Mouse (Mus musculus) hindbrain, embryonic 15.5 days (tissue): ENCODE measurements around the gene Gm21190. TPM values are rescaled to one million over a fixed set of nuclear protein-coding genes. Genes with fewer than 3 reads are reported as not detected.
"Not testable (repeated sequence)": the region's sequence is repeated elsewhere in the genome, so short reads cannot be mapped to it uniquely, and the experiment has no call there.

Experiments used
- ATAC-seq: fragments of 200-750 bp; cut with Nextera tagmentation; 2 replicates; pipeline ENCODE4 v1.8.0; 2017; ENCODE audit warnings: low read depth, moderate number of reproducible peaks, moderate TSS enrichment; ENCODE audit not compliant: low FRiP score
- H3K27ac ChIP-seq: fragments of 300-500 bp; sonication (generic); replicated peaks from 2 replicates; pipeline ENCODE4 v1.5.1; 2015; ENCODE audit warnings: mild to moderate bottlenecking, inconsistent platforms
- H3K27me3 ChIP-seq: fragments of 300-500 bp; sonication (generic); 2 replicates; pipeline ENCODE4 v1.6.1; 2015; ENCODE audit warnings: control low read depth, inconsistent platforms
- H3K36me3 ChIP-seq: fragments of 300-500 bp; sonication (generic); 2 replicates; pipeline ENCODE4 v1.6.1; 2015; ENCODE audit warnings: control low read depth, inconsistent platforms
- H3K4me1 ChIP-seq: fragments of 300-500 bp; sonication (generic); replicated peaks from 2 replicates; pipeline ENCODE4 v1.6.1; 2015; ENCODE audit warnings: control low read depth, inconsistent platforms
- H3K4me2 ChIP-seq: fragments of 300-500 bp; sonication (generic); 2 replicates; pipeline ENCODE4 v1.6.1; 2015; ENCODE audit warnings: moderate library complexity, mild to moderate bottlenecking, inconsistent platforms
- H3K4me3 ChIP-seq: fragments of 300-500 bp; sonication (generic); 2 replicates; pipeline ENCODE4 v1.5.1; 2015; ENCODE audit warnings: mild to moderate bottlenecking, inconsistent platforms
- H3K9ac ChIP-seq: fragments of 300-500 bp; sonication (generic); 2 replicates; pipeline ENCODE4 v1.6.1; 2015; ENCODE audit warnings: inconsistent platforms
- H3K9me3 ChIP-seq: fragments of 300-500 bp; sonication (generic); 2 replicates; pipeline ENCODE4 v1.6.1; 2016; ENCODE audit warnings: control low read depth, inconsistent platforms
- WGBS: fragments of 180-500 bp; shearing (Covaris S2); methylation state at CpG from one replicate; pipeline ENCODE4 v1.1.7; 2015; 5-methylcytosine and 5-hydroxymethylcytosine counted together
- polyA plus RNA-seq: library from polyadenylated mRNA; unstranded; fragments of >200 nt; fragmentation: Nextera tagmentation; extraction: Ambion mirVana; gene quantifications from 2 replicates; pipeline ENCODE4 v1.2.1, GENCODE M21; 2015

Gene Gm21190
- polyA plus RNA-seq, 1 experiment from 2014 or later: not detected

GRCm38 (mm10) chr5:15509911-15510310 is 19.1 kb downstream of the Gm21190 start:
- not testable (repeated sequence) for H3K9ac ChIP-seq, H3K27ac ChIP-seq, H3K27me3 ChIP-seq, ATAC-seq, H3K4me2 ChIP-seq, H3K4me3 ChIP-seq, H3K4me1 ChIP-seq, H3K36me3 ChIP-seq
- 74% methylated on average over 1 of the region's 1 CpGs for WGBS
- peaks cover 40% of the 10 kb centered on the region for H3K9me3 ChIP-seq

- H3K9ac ChIP-seq, H3K4me1 ChIP-seq, ATAC-seq, H3K27ac ChIP-seq, H3K4me2 ChIP-seq, H3K36me3 ChIP-seq, H3K4me3 ChIP-seq, H3K27me3 ChIP-seq: not testable (repeated sequence)
- H3K9me3 ChIP-seq: peaks cover 40% of the 10 kb centered on the region
- WGBS: 71% methylated on average over 6 of the region's 6 CpGs
Measured at GRCm38 (mm10) chr5:15508460-15509451, 20.3 kb downstream of the Gm21190 start.

GRCm38 (mm10) chr5:15507757-15508459 is 21.1 kb downstream of the Gm21190 start:
- peak; percentile 69; the same call in 1 of the 2 replicates for ATAC-seq
- not testable (repeated sequence) for H3K4me2 ChIP-seq, H3K36me3 ChIP-seq, H3K27ac ChIP-seq, H3K27me3 ChIP-seq, H3K9ac ChIP-seq, H3K4me1 ChIP-seq, H3K4me3 ChIP-seq
- 67% methylated on average over 6 of the region's 6 CpGs for WGBS
- peaks cover 43% of the 10 kb centered on the region for H3K9me3 ChIP-seq

- H3K4me1 ChIP-seq: no peaks in the 10 kb centered on the region
- no peak overlapping the region for H3K4me3 ChIP-seq
- 0 out of 2 replicates have a peak, but pooled peaks have one; percentile 27 for ATAC-seq
- H3K36me3 ChIP-seq: no peaks in the 10 kb centered on the region
- no peak overlapping the region for H3K9ac ChIP-seq
- whole genome bisulfite sequencing: 78% methylated on average over 3 of the region's 3 CpGs
- H3K27me3 ChIP-seq: no peaks in the 10 kb centered on the region
- H3K4me2 ChIP-seq: no peak overlapping the region
- peaks cover 44% of the 10 kb centered on the region for H3K9me3 ChIP-seq
- no peak overlapping the region for H3K27ac ChIP-seq
Measured at GRCm38 (mm10) chr5:15507309-15507619, 21.8 kb downstream of the Gm21190 start.

GRCm38 (mm10) chr5:15506575-15507308 is 22.3 kb downstream of the Gm21190 start:
- H3K27me3 ChIP-seq: no peaks in the 10 kb centered on the region
- peaks cover 40% of the 10 kb centered on the region for H3K9me3 ChIP-seq
- no peak overlapping the region for H3K27ac ChIP-seq
- H3K36me3 ChIP-seq: no peaks in the 10 kb centered on the region
- peak; percentile 61 for ATAC-seq
- no peak overlapping the region for H3K9ac ChIP-seq
- H3K4me2 ChIP-seq: peak overlapping the region; percentile 27
- no peaks in the 10 kb centered on the region for H3K4me1 ChIP-seq
- WGBS: 49% methylated on average over 16 of the region's 16 CpGs
- peak overlapping the region; percentile 9; the same call in 1 of the 2 replicates for H3K4me3 ChIP-seq

GRCm38 (mm10) chr5:15498774-15499400 is 30.1 kb downstream of the Gm21190 start:
- WGBS: 35% methylated on average over 5 of the region's 5 CpGs
- not testable (repeated sequence) for H3K9ac ChIP-seq, H3K4me2 ChIP-seq, H3K27me3 ChIP-seq, H3K27ac ChIP-seq, H3K36me3 ChIP-seq, H3K4me1 ChIP-seq, H3K4me3 ChIP-seq
- peak; percentile 78; the same call in 1 of the 2 replicates for ATAC-seq
- peaks cover 23% of the 10 kb centered on the region for H3K9me3 ChIP-seq

- H3K9me3 ChIP-seq: peaks cover 24% of the 10 kb centered on the region
- not testable (repeated sequence) for ATAC-seq, H3K36me3 ChIP-seq, H3K4me1 ChIP-seq, H3K4me3 ChIP-seq, H3K9ac ChIP-seq, H3K4me2 ChIP-seq, H3K27me3 ChIP-seq, H3K27ac ChIP-seq
- 72% methylated on average over 3 of the region's 3 CpGs for WGBS
Measured at GRCm38 (mm10) chr5:15498350-15498749, 30.7 kb downstream of the Gm21190 start.

- not testable (repeated sequence) for H3K4me1 ChIP-seq, H3K27ac ChIP-seq, ATAC-seq, H3K4me2 ChIP-seq, H3K27me3 ChIP-seq, H3K9ac ChIP-seq, H3K36me3 ChIP-seq, H3K4me3 ChIP-seq
- H3K9me3 ChIP-seq: peaks cover 14% of the 10 kb centered on the region; the same call in 1 of the 2 replicates
- WGBS: 62% methylated on average over 2 of the region's 2 CpGs
Measured at GRCm38 (mm10) chr5:15490934-15491333, 38.1 kb downstream of the Gm21190 start.

GRCm38 (mm10) chr5:15488743-15489142 is 40.3 kb downstream of the Gm21190 start:
- H3K4me1 ChIP-seq: no peaks in the 10 kb centered on the region
- no peak overlapping the region for H3K27ac ChIP-seq
- ATAC-seq: no peak
- WGBS: 88% methylated on average over 5 of the region's 5 CpGs
- H3K4me2 ChIP-seq: no peak overlapping the region
- H3K4me3 ChIP-seq: no peak overlapping the region
- peaks cover 14% of the 10 kb centered on the region; the same call in 1 of the 2 replicates for H3K9me3 ChIP-seq
- no peak overlapping the region for H3K9ac ChIP-seq
- H3K36me3 ChIP-seq: no peaks in the 10 kb centered on the region
- no peaks in the 10 kb centered on the region for H3K27me3 ChIP-seq

- H3K4me2 ChIP-seq, H3K27me3 ChIP-seq, H3K27ac ChIP-seq, H3K9ac ChIP-seq, H3K4me1 ChIP-seq, ATAC-seq, H3K36me3 ChIP-seq, H3K4me3 ChIP-seq: not testable (repeated sequence)
- H3K9me3 ChIP-seq: peaks cover 17% of the 10 kb centered on the region
- 26% methylated on average over 2 of the region's 2 CpGs for WGBS
Measured at GRCm38 (mm10) chr5:15484616-15485015, 44.4 kb downstream of the Gm21190 start.

GRCm38 (mm10) chr5:15483576-15483975 is 45.4 kb downstream of the Gm21190 start:
- 64% methylated on average over 4 of the region's 4 CpGs for WGBS
- not testable (repeated sequence) for H3K4me1 ChIP-seq, ATAC-seq, H3K27ac ChIP-seq, H3K4me3 ChIP-seq, H3K4me2 ChIP-seq, H3K27me3 ChIP-seq, H3K36me3 ChIP-seq, H3K9ac ChIP-seq
- H3K9me3 ChIP-seq: peaks cover 17% of the 10 kb centered on the region
